Mouse (Mus musculus) right cerebral cortex, postnatal 10 days (tissue): ENCODE measurements around the gene Negr1.
A peak's percentile ranks its signal among the peaks of the same experiment; 100 is the strongest.

Source experiments
- DNase-seq, 2 experiments: peaks; one replicate each; pipeline ENCODE4 v3.0.0; 2021; ENCODE audit warnings: low spot score in 2 of 2

The Negr1 gene

DNA sequence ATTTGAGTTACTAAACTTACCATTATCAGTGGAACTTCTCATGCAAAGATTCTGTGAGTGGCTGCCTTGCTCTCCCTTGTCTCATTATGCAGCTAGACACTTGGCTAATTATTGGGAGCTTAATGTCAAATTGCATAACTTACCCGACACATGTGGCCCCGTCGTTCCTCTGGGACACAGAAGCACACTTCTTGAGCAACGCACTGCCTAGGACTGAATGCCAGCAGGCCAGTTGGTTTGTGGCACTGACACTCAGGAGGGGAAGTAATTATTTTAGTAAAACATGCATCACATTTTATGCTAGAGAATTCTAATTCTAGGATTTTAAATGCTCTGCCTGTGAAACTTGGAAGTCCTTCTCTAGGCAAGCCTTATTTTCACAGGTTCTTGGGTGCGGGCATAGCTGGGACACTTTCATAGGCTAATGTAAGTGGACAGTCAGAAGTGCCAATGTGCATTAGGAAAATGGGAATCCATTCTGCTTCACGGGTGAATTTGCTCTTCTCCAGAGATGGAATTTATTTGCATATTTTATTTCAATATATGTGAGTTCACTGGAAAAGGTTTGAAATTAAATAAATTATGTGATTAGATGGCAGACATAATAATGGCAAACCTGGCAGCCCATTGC is 234.6 kb downstream of the Negr1 start:
- DNase-seq = no peak

DNA sequence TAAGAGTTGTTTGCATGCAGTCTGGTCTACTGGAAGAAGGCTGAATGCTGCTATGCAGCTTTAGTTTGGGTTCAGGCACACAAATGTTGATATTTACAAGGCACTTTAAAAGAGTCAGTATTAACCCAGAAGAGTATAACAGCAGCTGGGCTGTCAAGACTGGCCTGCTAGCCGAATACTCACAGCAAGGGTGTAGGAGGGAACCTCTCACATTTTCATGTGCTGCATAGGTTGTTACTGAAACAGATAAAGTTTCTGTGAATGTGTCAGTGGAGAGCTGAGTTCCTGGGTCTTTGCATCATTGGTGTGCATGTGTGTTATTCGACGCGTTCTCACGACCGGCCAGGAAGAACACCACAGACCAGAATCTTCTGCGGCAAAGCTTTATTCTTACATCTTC is 237.6 kb downstream of the Negr1 start:
- no peak for DNase-seq

DNA sequence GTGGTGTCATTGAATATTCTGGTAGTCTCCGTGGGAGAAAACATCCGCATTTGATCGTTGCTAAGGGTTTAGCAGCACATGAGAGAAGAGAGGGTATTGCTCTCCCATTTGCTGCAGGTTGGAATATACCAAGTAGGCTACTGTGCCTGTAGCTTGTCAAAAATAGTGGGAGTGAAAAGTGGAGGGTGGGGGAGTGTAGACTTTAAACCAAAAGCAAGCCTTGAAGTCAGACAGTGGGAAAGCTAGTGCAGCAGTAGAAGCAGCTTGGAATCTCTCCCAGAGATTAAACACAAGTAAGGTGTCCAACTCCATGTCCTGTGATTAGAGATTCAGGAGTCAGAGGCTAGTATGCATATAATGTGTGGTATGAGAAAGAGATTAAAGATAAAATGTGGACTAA is 248.2 kb downstream of the Negr1 start:
- no peak for DNase-seq

DNA sequence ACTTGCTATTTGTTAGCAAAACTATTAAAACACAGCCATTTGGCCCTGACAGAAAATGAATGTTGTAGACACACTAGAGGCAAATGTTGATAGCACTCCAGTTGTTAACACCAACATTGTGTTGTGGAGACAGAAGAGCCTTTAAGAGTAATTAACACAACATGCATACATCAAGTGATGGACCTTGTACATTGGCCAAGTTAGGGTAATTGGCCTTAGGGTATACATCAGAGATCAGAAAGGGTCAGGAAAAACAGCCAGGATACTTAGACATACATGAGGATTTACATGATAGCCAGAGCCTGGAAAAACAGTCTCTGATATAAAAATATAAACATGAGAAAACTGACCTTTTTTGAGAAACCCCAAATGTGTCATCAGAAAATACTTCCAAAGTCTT is 255.3 kb downstream of the Negr1 start:
- DNase-seq = no peak

DNA sequence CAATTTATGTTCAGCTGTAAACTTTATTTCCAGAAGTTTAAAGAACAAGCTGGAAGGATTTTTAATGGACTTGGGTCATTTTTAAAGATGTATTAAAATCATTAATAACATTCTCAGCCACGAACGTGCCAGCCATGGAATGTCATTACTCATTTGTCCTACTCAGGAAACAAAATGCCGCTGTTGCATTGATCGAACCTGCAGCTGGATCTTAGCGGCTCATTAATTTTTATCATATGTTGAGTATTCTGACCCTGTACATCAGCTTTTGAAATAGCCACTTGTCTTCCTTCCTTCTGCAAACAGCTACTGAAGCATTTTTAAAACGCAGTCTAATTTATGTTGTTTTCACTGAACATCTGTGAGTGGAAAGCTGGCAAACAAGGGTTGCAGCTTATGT is 255.9 kb downstream of the Negr1 start:
- DNase-seq = no peak

DNA sequence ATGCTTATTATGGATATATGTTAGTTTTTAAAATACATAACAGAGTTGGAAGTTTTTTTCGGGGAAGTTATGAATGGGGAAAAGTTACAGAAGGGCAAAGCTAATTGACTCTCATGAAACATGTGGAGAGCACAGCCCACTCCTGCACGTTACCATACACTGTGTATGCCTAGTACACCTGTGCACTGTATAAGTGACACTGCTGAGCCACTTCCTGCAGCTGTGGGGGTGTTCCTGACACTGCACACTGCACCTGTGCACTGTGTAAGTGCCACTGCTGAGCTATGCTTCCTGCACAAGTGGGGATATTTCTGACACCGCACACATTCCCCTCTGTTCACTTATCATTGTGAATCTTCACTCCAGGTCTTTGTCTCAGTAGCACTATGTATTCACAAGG is 261.4 kb downstream of the Negr1 start:
- DNase-seq = no peak

DNA sequence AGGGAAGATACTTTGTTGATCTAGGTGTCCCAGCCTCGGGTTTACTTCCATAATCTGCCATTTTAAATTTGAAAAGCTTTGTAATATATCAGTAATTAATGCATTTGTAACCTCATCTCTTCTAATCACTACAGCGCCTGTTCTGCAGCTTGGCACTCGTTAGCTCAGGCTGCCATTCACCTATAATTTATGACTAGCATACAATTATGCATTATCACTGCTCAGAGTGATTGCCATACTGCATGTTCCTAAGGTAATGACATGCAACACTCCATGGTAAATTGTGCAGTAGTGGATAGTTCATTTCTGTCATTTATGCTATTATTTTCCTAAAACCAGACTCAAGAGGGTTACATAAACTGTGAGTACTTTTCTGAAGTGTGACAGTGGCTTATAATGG is 272.3 kb downstream of the Negr1 start:
- no peak for DNase-seq

DNA sequence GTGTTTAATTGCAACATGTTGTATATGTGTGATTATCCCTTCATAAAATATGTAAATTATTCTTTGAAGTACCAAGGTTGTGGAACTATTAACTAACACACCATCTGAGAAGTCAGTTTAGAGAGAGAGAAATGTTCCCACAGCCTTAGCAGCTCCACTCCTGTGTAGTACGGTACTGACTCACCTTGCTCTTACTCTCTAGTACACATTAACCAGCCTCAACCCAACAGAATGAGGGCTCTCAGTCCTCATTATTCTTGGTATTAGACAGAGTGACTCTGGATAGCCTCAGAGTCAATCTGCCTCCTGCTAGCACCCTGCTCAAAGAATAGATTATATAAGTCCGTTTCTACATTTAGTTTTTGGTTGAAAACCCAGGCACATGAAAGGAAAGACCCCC is 277.0 kb downstream of the Negr1 start:
- DNase-seq = no peak

DNA sequence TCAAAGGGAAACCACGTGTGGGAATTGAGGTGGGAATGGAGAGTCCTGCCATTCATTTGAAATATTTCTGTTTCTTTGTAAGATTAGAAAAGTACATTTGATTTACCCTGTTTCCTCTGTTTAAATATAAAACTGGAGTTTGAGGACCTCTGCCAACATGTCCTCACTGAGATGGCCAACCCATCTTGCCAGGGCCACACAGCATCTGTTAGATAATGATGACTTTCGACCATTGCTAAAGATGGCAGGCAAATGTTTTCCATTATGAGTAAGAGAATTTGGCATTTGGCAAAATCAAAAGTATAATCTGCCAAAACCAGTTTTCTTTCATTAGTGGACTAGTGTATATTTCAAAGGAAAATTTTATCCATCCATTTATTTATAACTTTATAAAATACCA is 286.8 kb downstream of the Negr1 start:
- DNase-seq = no peak

DNA sequence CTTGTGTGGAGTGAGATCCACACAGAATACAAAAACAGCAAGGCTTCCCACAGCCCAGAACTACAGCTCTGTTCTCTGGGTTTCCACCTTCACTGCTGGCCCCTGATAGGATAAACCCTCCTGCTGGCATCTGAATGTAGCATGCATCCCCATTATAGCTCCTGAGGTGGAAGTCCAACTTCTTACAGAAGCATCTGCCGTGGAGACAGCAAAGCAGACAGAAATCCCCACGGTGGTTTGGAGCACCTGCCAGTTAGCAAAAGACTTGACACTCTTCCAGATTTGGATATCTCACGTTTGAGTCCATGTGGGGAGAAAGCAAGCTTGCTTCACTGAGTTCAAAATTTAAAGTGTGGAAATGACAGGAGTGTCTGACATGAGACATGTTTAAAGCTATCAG is 290.3 kb downstream of the Negr1 start:
- DNase-seq = peak; percentile 32 to 64

DNA sequence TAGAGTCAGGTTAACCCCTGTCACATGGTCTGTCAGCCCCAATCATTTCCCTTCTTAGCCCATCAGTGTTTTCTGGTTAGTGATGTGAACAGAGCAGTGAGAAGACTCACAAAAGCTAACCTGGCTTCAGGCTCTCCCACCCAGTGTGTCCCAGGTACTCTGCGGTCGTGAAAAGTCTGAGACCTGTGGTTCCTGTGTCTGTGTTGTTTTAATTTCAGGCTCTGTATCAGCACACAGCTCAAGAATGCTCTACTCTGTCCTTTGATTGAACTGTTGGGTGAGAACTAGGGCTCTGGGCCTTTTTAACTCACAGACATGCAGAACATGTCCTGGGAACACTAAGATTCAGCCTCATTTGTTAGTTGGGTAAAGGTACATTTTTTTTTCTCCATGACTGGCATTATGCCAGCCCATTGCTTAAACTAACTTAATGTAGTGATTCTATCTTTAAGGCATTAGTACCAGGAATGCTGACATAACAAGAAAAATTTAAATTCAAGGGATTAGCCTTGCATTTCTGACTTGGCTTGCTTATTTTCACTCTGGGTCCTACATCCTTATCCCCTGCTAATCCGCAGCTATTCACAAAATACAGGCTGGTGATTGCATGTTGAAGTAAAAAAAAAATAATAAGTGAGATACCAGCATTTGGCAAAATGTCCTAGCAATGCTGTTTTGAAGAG is 308.8 kb downstream of the Negr1 start:
- no peak for DNase-seq

DNA sequence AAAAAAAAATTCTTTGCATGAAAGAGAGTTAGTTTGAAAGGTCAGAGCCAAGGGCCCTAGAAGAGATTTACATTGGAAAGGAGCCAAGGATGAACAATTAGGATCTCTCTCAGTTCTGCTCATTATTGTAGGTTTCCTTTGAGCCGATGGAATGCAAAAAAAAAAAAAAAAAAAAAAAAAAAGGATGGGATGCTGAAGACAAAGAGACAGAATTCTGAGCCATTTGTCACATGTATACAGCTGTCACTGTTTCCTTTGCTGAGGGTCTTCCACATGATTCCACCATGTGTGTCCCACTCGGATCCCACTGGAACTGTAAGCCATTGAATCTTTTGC is 309.3 kb downstream of the Negr1 start:
- no peak for DNase-seq

DNA sequence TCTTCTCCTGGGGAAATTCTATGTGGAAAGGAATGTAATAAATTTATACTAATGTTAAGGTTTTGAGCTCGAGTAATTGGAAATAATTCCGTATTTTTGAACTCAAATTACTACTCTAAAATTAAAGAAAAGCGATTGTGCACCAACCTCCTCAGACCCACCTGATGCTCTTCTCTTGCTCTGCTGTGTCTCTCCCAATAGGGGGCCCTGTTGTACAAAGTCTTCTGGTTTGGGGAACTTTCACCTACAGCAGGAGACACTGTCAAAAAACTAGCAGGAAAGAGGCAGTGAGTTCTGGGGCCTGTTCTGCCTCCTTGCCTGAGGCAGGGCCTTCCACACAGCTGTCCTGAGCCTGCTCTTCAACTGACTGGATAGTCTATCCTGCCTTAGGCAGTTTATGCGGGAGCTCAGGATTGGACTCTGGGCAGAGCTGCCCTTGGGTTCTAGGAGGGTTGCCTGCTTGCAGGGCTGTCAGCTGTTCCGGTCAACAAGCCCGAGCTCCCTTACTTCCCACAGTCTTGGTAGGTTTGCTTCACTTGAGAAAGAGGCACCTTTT is 310.1 kb downstream of the Negr1 start:
- no peak for DNase-seq

DNA sequence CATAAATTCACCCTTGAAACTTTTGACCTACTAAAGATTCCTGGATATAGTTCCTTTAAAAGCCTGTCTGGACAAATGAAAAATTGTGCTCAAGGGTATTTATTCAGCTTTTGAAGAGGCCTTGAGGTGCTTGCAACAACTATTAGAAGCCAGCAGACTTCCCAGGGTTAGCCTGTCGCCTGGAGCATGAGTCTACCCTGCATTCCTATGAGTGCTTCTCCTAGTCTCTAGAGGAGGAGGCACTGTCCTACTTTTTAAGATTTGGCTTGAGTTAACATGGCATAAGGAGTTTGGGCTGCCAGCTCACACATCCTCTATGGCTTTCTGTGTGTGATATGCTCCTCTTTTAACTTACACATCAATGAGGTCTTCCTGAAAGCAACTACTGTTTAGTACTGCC is 315.0 kb downstream of the Negr1 start:
- DNase-seq = no peak

DNA sequence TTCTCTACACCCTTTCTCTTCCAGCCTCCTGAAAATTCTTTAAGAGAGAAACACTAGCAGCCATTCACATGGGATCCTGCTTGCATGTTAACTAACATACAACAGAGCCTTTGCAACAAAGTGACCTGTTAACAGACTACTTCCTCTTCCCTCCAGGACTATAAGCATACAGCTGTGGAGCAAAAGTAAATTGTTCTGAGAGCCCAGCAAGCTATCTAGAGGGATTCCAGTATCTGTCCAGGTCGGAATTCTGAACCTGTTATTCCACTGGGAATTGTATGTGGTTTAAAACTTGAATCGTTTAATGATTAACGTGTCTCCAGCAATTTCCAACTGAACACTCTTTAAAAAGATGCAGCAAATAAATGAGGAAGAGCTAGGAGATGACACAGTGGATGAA is 320.5 kb downstream of the Negr1 start:
- DNase-seq = no peak

DNA sequence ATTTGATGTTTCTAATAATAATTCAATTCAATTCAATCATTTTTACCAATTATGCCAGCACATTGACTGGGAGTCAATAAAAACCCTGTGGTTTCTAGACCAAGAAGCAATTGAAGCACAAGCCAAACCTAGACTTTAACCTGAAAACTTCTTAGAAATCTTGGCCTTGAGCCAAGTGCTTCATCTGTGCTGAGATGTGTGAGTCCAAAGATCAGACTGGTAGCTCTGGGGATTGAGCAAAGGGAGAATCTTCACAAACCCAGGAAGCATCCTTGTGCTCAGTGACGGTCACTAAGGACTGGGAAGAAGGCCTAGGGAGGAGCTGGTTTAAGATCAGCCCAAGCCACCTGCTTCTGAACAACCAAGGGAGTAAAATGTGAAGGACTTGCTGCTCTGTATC is 322.3 kb downstream of the Negr1 start:
- DNase-seq = no peak

DNA sequence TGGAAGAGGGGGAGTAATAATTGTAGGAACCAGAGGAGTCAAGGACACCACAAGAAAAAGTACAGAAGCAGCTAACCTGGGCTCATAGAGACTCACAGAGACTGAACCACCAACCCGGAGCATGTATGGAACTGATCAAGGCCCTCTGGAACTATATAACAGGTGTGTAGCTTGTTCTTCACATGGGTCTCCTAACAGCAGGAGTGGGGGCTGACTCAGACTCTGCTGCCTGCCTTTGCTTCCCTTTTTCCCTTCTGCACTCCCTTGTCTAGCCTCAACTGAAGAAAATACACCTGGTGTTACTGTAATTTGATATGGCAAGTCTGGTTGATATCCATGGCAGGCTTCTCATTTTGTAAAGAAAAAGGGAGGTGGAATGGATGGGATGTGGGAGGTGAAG is 324.1 kb downstream of the Negr1 start:
- DNase-seq = no peak

DNA sequence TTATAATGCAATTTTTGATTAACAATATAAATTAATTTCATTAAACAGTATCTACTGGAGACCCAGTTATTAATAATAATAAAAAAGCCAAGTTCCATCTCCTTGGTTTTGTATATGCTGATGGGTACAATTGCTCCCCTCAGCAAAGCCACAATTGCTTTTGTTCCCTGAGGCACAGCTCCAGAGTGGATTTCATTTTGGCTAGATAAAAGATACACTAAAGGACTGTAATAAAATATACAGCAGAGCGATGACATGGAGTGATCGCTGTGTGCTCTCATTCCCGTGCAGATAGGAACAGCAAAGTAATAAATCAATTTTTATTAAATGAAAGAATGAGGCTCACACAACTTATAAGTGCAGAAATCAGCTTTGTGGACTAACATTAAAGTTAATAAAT is 325.3 kb downstream of the Negr1 start:
- no peak for DNase-seq

DNA sequence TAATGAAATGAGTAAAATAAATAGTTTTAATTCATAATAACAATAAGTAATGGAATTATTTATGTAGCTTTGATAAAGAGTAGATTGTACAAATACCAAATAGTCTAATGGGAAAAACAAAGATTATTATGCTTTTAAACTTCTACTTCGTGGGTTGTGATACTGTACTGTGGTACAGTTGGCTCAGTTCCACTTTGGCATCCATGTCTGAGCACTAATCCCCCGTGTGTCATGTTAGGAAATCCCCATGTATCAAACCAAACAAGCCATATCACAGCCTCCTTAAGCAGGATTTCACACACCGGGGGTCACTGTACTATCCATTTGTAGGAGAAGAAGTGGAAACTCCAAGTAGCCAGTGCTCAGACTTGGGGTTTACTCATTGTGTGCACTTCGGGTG is 329.4 kb downstream of the Negr1 start:
- no peak for DNase-seq

DNA sequence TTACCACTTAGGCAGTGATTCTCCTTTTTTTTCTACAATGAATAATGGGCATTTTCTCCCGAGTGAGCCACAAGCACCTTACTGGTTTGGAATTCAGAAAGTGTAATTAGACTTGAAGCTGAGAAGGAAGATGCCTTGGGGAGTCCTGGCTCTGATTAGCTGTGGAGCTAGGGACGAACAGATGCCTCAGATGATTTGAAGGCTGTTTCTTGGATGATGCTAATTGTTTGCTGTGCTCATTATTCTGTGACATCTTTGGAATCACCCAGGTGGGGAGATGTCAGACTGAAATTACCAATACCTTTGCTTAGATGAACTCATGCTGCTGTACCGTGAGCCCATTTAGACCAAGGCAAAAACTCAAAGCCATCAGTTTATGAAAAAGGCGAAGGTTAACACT is 333.7 kb downstream of the Negr1 start:
- DNase-seq = no peak

DNA sequence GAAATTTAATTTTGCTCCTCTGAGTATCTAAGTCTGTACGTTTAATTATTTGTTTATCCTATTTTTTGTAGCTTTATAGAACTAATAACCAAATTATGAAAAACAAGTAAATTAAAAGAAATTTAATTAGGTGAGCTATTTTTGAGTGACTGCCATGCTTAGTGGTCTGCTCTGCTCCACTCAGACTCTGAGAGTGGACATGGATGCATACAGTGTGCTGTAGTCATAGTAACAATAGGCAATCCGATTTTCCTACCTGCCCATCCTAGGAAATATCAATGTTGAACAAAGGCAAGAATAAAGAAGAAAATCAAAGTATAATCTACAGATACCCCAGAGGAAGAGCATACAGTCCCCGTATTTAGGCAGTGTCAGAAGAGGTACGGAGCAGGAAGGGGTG is 334.5 kb downstream of the Negr1 start:
- no peak for DNase-seq

DNA sequence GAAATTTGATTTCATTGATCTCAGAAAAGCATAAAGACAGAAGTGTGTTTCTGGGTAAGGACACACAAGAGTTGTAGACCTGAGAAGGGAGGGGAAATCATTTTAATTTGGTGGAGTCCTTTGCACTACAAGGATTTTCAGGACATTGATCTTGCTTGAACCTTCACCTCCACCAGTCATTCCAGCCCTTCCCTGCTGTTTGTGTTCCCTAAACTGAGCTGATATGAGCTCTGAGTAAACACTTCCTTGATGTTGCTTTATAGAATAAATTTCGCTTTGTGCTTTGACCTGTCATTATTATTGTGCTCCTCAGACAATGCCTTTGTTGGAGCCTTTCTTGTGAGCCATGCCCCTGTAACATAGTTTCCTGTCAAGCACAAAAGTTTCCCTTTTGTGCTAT is 335.0 kb downstream of the Negr1 start:
- DNase-seq = no peak

DNA sequence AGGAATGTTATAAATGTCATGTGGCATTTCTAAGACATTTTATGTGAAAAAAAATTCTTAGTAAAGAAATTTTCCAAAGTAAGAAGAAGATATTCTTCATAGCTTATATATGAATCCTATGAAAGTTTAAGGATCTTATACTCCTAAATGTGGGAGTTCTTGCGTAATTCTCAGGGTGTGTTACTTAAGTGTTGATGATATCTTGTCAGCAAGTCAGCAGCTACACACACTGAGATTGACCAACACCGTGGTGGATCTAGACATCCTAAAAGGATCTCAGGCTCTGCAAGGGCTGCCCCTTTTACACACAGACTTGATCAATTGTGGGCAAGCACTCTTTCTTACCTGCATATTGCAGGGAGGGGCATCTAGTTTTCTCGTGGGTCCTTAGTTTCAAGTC is 339.5 kb downstream of the Negr1 start:
- DNase-seq = no peak
